Mouse (Mus musculus) hindlimb bud, embryonic 11.5 days (tissue): ENCODE data around the gene Usp24.

ENCODE experiments used
- DNase-seq: peaks from one replicate; pipeline ENCODE4 v3.0.0-alpha.2; 2012; ENCODE audit warnings: low read depth, low spot score; ENCODE audit errors: extremely low spot score

Gene Usp24

GRCm38 (mm10) chr4:106426286-106426685, 110.3 kb downstream of the Usp24 start:
- no peak for DNase-seq

GRCm38 (mm10) chr4:106428616-106429015, 112.6 kb downstream of the Usp24 start:
- no peak for DNase-seq

- DNase-seq: no peak
Measured at GRCm38 (mm10) chr4:106429106-106429505, 113.1 kb downstream of the Usp24 start.

- no peak for DNase-seq
Measured at GRCm38 (mm10) chr4:106430431-106430830, 114.4 kb downstream of the Usp24 start.

- no peak for DNase-seq
Measured at GRCm38 (mm10) chr4:106435426-106435825, 119.4 kb downstream of the Usp24 start.

GRCm38 (mm10) chr4:106436475-106436874, 120.5 kb downstream of the Usp24 start:
- peak; percentile 10 for DNase-seq

GRCm38 (mm10) chr4:106437207-106437606, 121.2 kb downstream of the Usp24 start:
- no peak for DNase-seq

- no peak for DNase-seq
Measured at GRCm38 (mm10) chr4:106438763-106439162, 122.8 kb downstream of the Usp24 start.

GRCm38 (mm10) chr4:106443182-106443581, 127.2 kb downstream of the Usp24 start:
- DNase-seq: no peak

GRCm38 (mm10) chr4:106449306-106449705, 133.3 kb downstream of the Usp24 start:
- DNase-seq: no peak

- no peak for DNase-seq
Measured at GRCm38 (mm10) chr4:106452401-106452800, 136.4 kb downstream of the Usp24 start.

- DNase-seq: no peak
Measured at GRCm38 (mm10) chr4:106453108-106453507, 137.1 kb downstream of the Usp24 start.

GRCm38 (mm10) chr4:106453516-106453915, 137.5 kb downstream of the Usp24 start:
- DNase-seq: no peak

- no peak for DNase-seq
Measured at GRCm38 (mm10) chr4:106454541-106454940, 138.5 kb downstream of the Usp24 start.

- DNase-seq: no peak
Measured at GRCm38 (mm10) chr4:106462016-106462415, 146.0 kb downstream of the Usp24 start.

- DNase-seq: no peak
Measured at GRCm38 (mm10) chr4:106462524-106462923, 146.5 kb downstream of the Usp24 start.

- DNase-seq: no peak
Measured at GRCm38 (mm10) chr4:106463174-106463801, 147.3 kb downstream of the Usp24 start.

GRCm38 (mm10) chr4:106467420-106468110, 151.6 kb downstream of the Usp24 start:
- no peak for DNase-seq

- no peak for DNase-seq
Measured at GRCm38 (mm10) chr4:106470921-106471320, 154.9 kb downstream of the Usp24 start.

GRCm38 (mm10) chr4:106472335-106472734, 156.3 kb downstream of the Usp24 start:
- DNase-seq: peak; percentile 67

GRCm38 (mm10) chr4:106474241-106474640, 158.2 kb downstream of the Usp24 start:
- DNase-seq: peak; percentile 42

GRCm38 (mm10) chr4:106480545-106480944, 164.5 kb downstream of the Usp24 start:
- no peak for DNase-seq
